Mouse (Mus musculus) erythroblast, adult 5-6 weeks (primary cell): ENCODE results near the gene Ccnq. TPM values are rescaled to one million over a fixed set of nuclear protein-coding genes. Genes with fewer than 3 reads are reported as not detected.

Experiments
- ATAC-seq: replicated peaks from 2 replicates; pipeline ENCODE4 v1.8.0; 2016; ENCODE audit warnings: moderate number of reproducible peaks, mild to moderate bottlenecking, moderate TSS enrichment, inconsistent platforms; ENCODE audit not compliant: poor library complexity, low FRiP score, severe bottlenecking
- total RNA-seq, 2 experiments: library from RNA; stranded (forward) in 1 of 2; stranded (reverse) in 1 of 2; fragments of 150-400 nt in 1 of 2; fragments of 200-764, 138-1000 nt in 1 of 2; gene quantifications; 2 replicates each; pipeline versions ENCODE4 v1.2.3 to v1.2.4; 2015 to 2017; ENCODE audit warnings: low replicate concordance in 2 of 2

The Ccnq gene
- total RNA-seq (2015; ENCODE audit: low replicate concordance) (4.6 and 16.7 TPM in 2 replicates), total RNA-seq (2017; ENCODE audit: low replicate concordance) (4.7 and 6.6 TPM in 2 replicates)

- peak; percentile 81 for ATAC-seq
These were observed at the start of gene Ccnq for GRCm38 (mm10) chr11:78750885-78751842. Ccnq (minus strand) TSS chr11:78751729.

GRCm38 (mm10) chr11:78801094-78801493 is 49.6 kb upstream of the Ccnq start:
- ATAC-seq: 0 out of 2 replicates have a peak, but pooled peaks have one; percentile 23

GRCm38 (mm10) chr11:78796072-78796729 is 44.7 kb upstream of the Ccnq start:
- no peak for ATAC-seq

GRCm38 (mm10) chr11:78793116-78793515 is 41.6 kb upstream of the Ccnq start:
- ATAC-seq: no peak

GRCm38 (mm10) chr11:78792465-78792864 is 40.9 kb upstream of the Ccnq start:
- no peak for ATAC-seq

- 0 out of 2 replicates have a peak, but pooled peaks have one; percentile 30 for ATAC-seq
These were observed 40.5 kb upstream of the Ccnq start for GRCm38 (mm10) chr11:78792055-78792454.

GRCm38 (mm10) chr11:78791582-78791981 is 40.1 kb upstream of the Ccnq start:
- no peak for ATAC-seq

- no peak for ATAC-seq
These were observed 38.0 kb upstream of the Ccnq start for GRCm38 (mm10) chr11:78789370-78790060.

GRCm38 (mm10) chr11:78786013-78786431 is 34.5 kb upstream of the Ccnq start:
- no peak for ATAC-seq

GRCm38 (mm10) chr11:78782791-78783347 is 31.3 kb upstream of the Ccnq start:
- no peak for ATAC-seq

GRCm38 (mm10) chr11:78782326-78782725 is 30.8 kb upstream of the Ccnq start:
- no peak for ATAC-seq

- no peak for ATAC-seq
These were observed 29.0 kb upstream of the Ccnq start for GRCm38 (mm10) chr11:78780571-78780970.

GRCm38 (mm10) chr11:78780002-78780401 is 28.5 kb upstream of the Ccnq start:
- ATAC-seq: no peak

- no peak for ATAC-seq
These were observed 26.5 kb upstream of the Ccnq start for GRCm38 (mm10) chr11:78777851-78778680.

- 0 out of 2 replicates have a peak, but pooled peaks have one; percentile 38 for ATAC-seq
These were observed 20.3 kb upstream of the Ccnq start for GRCm38 (mm10) chr11:78771751-78772283.

- no peak for ATAC-seq
These were observed 18.9 kb upstream of the Ccnq start for GRCm38 (mm10) chr11:78770436-78770835.

GRCm38 (mm10) chr11:78768778-78769177 is 17.2 kb upstream of the Ccnq start:
- ATAC-seq: no peak

GRCm38 (mm10) chr11:78766069-78766830 is 14.7 kb upstream of the Ccnq start:
- no peak for ATAC-seq
